Mouse (Mus musculus) limb, embryonic 10.5 days (tissue): ENCODE measurements at regions not wholly inside any gene's neighbourhood (a gene's known extent, or its start where the extent isn't known, plus 50 kb on each side); places are given as distances from the start of the nearest gene placed in this dataset.

Source experiments
- DNase-seq: peaks from one replicate; pipeline ENCODE4 v3.0.0-alpha.2; 2017; ENCODE audit warnings: low spot score
- H3K27ac ChIP-seq: fragments of 300-500 bp; sonication (generic); 2 replicates; pipeline ENCODE4 v1.5.1; 2016; ENCODE audit warnings: mild to moderate bottlenecking
- H3K27me3 ChIP-seq: fragments of 300-500 bp; sonication (generic); 2 replicates; pipeline ENCODE4 v1.6.1; 2016; ENCODE audit warnings: low read depth, mild to moderate bottlenecking; ENCODE audit not compliant: poor library complexity, severe bottlenecking
- H3K36me3 ChIP-seq: fragments of 300-500 bp; sonication (generic); 2 replicates; pipeline ENCODE4 v1.6.1; 2016; ENCODE audit warnings: mild to moderate bottlenecking, moderate library complexity
- H3K4me1 ChIP-seq: fragments of 300-500 bp; sonication (generic); 2 replicates; pipeline ENCODE4 v1.6.1; 2016
- H3K4me3 ChIP-seq: fragments of 300-500 bp; sonication (generic); 2 replicates; pipeline ENCODE4 v1.5.1; 2016; ENCODE audit warnings: mild to moderate bottlenecking, moderate library complexity
- H3K9me3 ChIP-seq: fragments of 300-500 bp; sonication (generic); replicated peaks from 2 replicates; pipeline ENCODE4 v1.6.1; 2016; ENCODE audit warnings: mild to moderate bottlenecking
- WGBS: fragments of 180-500 bp; shearing (Covaris S2); methylation state at CpG from one replicate; pipeline ENCODE4 v1.1.7; 2016; 5-methylcytosine and 5-hydroxymethylcytosine counted together

GRCm38 (mm10) chr8:42039245-42039644 is 622.4 kb upstream of the Frg1 start:
- Histone ChIP-seq H3K9me3 (no peaks in the 10 kb centered on the region), H3K27me3 (no peaks in the 10 kb centered on the region), H3K4me3 (no peak overlapping the region), H3K27ac (no peak overlapping the region), H3K4me1 (peaks cover 27% of the 10 kb centered on the region), H3K36me3 (no peaks in the 10 kb centered on the region)
- DNase-seq, result no peak
- 98% methylated on average over 2 of the region's 2 CpGs for WGBS

GRCm38 (mm10) chr8:42026934-42027333 is 610.1 kb upstream of the Frg1 start:
- H3K4me1 ChIP-seq, result no peaks in the 10 kb centered on the region
- H3K9me3 ChIP-seq, result no peaks in the 10 kb centered on the region
- no peaks in the 10 kb centered on the region for H3K36me3 ChIP-seq
- 94% methylated on average over 1 of the region's 1 CpGs for WGBS
- H3K27ac ChIP-seq, result no peak overlapping the region
- DNase-seq, result no peak
- H3K27me3 ChIP-seq, result no peaks in the 10 kb centered on the region
- no peak overlapping the region for H3K4me3 ChIP-seq

GRCm38 (mm10) chr8:42017786-42018185 is 600.9 kb upstream of the Frg1 start:
- DNase-seq, result peak; percentile 31
- H3K4me3 ChIP-seq, result no peak overlapping the region
- peaks cover 6% of the 10 kb centered on the region for H3K4me1 ChIP-seq
- WGBS, result 25% methylated on average over 3 of the region's 3 CpGs
- H3K9me3 ChIP-seq, result no peaks in the 10 kb centered on the region
- H3K27me3 ChIP-seq, result no peaks in the 10 kb centered on the region
- H3K36me3 ChIP-seq, result no peaks in the 10 kb centered on the region
- no peak overlapping the region for H3K27ac ChIP-seq

- Histone ChIP-seq H3K27me3 (no peaks in the 10 kb centered on the region), H3K9me3 (no peaks in the 10 kb centered on the region), H3K4me1 (no peaks in the 10 kb centered on the region), H3K27ac (no peak overlapping the region), H3K4me3 (no peak overlapping the region), H3K36me3 (no peaks in the 10 kb centered on the region)
- no peak for DNase-seq
Measured at GRCm38 (mm10) chr8:42003170-42003569, 586.3 kb upstream of the Frg1 start.

GRCm38 (mm10) chr8:41989040-41989501 is 572.2 kb upstream of the Frg1 start:
- no peak overlapping the region for H3K4me3 ChIP-seq
- 44% methylated on average over 8 of the region's 8 CpGs for WGBS
- peak overlapping the region; percentile 50; the same call in 1 of the 2 replicates for H3K27ac ChIP-seq
- peak; percentile 31 for DNase-seq
- no peaks in the 10 kb centered on the region for H3K27me3 ChIP-seq
- peaks cover 31% of the 10 kb centered on the region for H3K4me1 ChIP-seq
- no peaks in the 10 kb centered on the region for H3K9me3 ChIP-seq
- H3K36me3 ChIP-seq, result no peaks in the 10 kb centered on the region

- Histone ChIP-seq H3K27ac (peak overlapping the region; percentile 51; the same call in 1 of the 2 replicates), H3K9me3 (no peaks in the 10 kb centered on the region), H3K4me3 (no peak overlapping the region), H3K4me1 (peaks cover 31% of the 10 kb centered on the region), H3K27me3 (no peaks in the 10 kb centered on the region), H3K36me3 (no peaks in the 10 kb centered on the region)
- 21% methylated on average over 5 of the region's 5 CpGs for WGBS
- peak; percentile 33 for DNase-seq
Measured at GRCm38 (mm10) chr8:41988216-41988615, 571.3 kb upstream of the Frg1 start.

- H3K36me3 ChIP-seq, result no peaks in the 10 kb centered on the region
- no peak overlapping the region for H3K4me3 ChIP-seq
- H3K27ac ChIP-seq, result peak overlapping the region; percentile 51; the same call in 1 of the 2 replicates
- peak; percentile 34 for DNase-seq
- no peaks in the 10 kb centered on the region for H3K27me3 ChIP-seq
- H3K9me3 ChIP-seq, result no peaks in the 10 kb centered on the region
- H3K4me1 ChIP-seq, result peaks cover 31% of the 10 kb centered on the region
Measured at GRCm38 (mm10) chr8:41987417-41987816, 570.5 kb upstream of the Frg1 start.

- no peaks in the 10 kb centered on the region for H3K9me3 ChIP-seq
- no peak overlapping the region for H3K27ac ChIP-seq
- 86% methylated on average over 2 of the region's 2 CpGs for WGBS
- no peaks in the 10 kb centered on the region for H3K4me1 ChIP-seq
- DNase-seq, result no peak
- no peaks in the 10 kb centered on the region for H3K27me3 ChIP-seq
- no peaks in the 10 kb centered on the region for H3K36me3 ChIP-seq
- H3K4me3 ChIP-seq, result no peak overlapping the region
Measured at GRCm38 (mm10) chr8:41972416-41972815, 555.5 kb upstream of the Frg1 start.

- Histone ChIP-seq H3K27me3 (no peaks in the 10 kb centered on the region), H3K9me3 (no peaks in the 10 kb centered on the region), H3K36me3 (no peaks in the 10 kb centered on the region), H3K4me1 (no peaks in the 10 kb centered on the region), H3K4me3 (no peak overlapping the region), H3K27ac (no peak overlapping the region)
- 94% methylated on average over 3 of the region's 3 CpGs for WGBS
- no peak for DNase-seq
Measured at GRCm38 (mm10) chr8:41970536-41970935, 553.7 kb upstream of the Frg1 start.

GRCm38 (mm10) chr8:41969408-41969807 is 552.5 kb upstream of the Frg1 start:
- 88% methylated on average over 3 of the region's 3 CpGs for WGBS
- no peaks in the 10 kb centered on the region for H3K9me3 ChIP-seq
- H3K27ac ChIP-seq, result no peak overlapping the region
- no peak overlapping the region for H3K4me3 ChIP-seq
- no peaks in the 10 kb centered on the region for H3K27me3 ChIP-seq
- no peak for DNase-seq
- H3K36me3 ChIP-seq, result no peaks in the 10 kb centered on the region
- no peaks in the 10 kb centered on the region for H3K4me1 ChIP-seq

GRCm38 (mm10) chr8:41964088-41964487 is 547.2 kb upstream of the Frg1 start:
- no peaks in the 10 kb centered on the region for H3K9me3 ChIP-seq
- no peaks in the 10 kb centered on the region for H3K36me3 ChIP-seq
- H3K27ac ChIP-seq, result no peak overlapping the region
- DNase-seq, result no peak
- no peak overlapping the region for H3K4me3 ChIP-seq
- no peaks in the 10 kb centered on the region for H3K27me3 ChIP-seq
- no peaks in the 10 kb centered on the region for H3K4me1 ChIP-seq

- H3K27ac ChIP-seq, result no peak overlapping the region
- no peaks in the 10 kb centered on the region for H3K27me3 ChIP-seq
- WGBS, result 100% methylated on average over 1 of the region's 1 CpGs
- peaks cover 5% of the 10 kb centered on the region; the same call in 1 of the 2 replicates for H3K4me1 ChIP-seq
- DNase-seq, result no peak
- H3K4me3 ChIP-seq, result no peak overlapping the region
- H3K9me3 ChIP-seq, result no peaks in the 10 kb centered on the region
- H3K36me3 ChIP-seq, result no peaks in the 10 kb centered on the region
Measured at GRCm38 (mm10) chr8:41956878-41957277, 540.0 kb upstream of the Frg1 start.

- Histone ChIP-seq H3K27me3 (no peaks in the 10 kb centered on the region), H3K4me1 (peaks cover 3% of the 10 kb centered on the region; the same call in 1 of the 2 replicates), H3K27ac (no peak overlapping the region), H3K4me3 (no peak overlapping the region), H3K9me3 (no peaks in the 10 kb centered on the region), H3K36me3 (no peaks in the 10 kb centered on the region)
- 79% methylated on average over 1 of the region's 1 CpGs for WGBS
- DNase-seq, result no peak
Measured at GRCm38 (mm10) chr8:41950736-41951135, 533.9 kb upstream of the Frg1 start.

- Histone ChIP-seq H3K27me3 (no peaks in the 10 kb centered on the region), H3K4me3 (no peak overlapping the region), H3K4me1 (no peaks in the 10 kb centered on the region), H3K9me3 (no peaks in the 10 kb centered on the region), H3K36me3 (no peaks in the 10 kb centered on the region), H3K27ac (no peak overlapping the region)
- DNase-seq, result no peak
- 91% methylated on average over 4 of the region's 4 CpGs for WGBS
Measured at GRCm38 (mm10) chr8:41939298-41939697, 522.4 kb upstream of the Frg1 start.
